Mouse (Mus musculus) midbrain, embryonic 14.5 days (tissue): ENCODE data around the gene Tlr6. TPM values are rescaled to one million over a fixed set of nuclear protein-coding genes. Genes with fewer than 3 reads are reported as not detected.
A peak's percentile ranks its signal among the peaks of the same experiment; 100 is the strongest.

Source experiments
- ATAC-seq: fragments of 200-750 bp; cut with Nextera tagmentation; 2 replicates; pipeline ENCODE4 v1.8.0; 2017; ENCODE audit warnings: moderate number of reproducible peaks, moderate library complexity; ENCODE audit not compliant: low FRiP score, low TSS enrichment
- DNase-seq: peaks from one replicate; pipeline ENCODE4 v3.0.0-alpha.2; 2015
- H3K27ac ChIP-seq: fragments of 300-500 bp; sonication (generic); replicated peaks from 2 replicates; pipeline ENCODE4 v1.5.1; 2014; ENCODE audit warnings: mild to moderate bottlenecking, low read depth, low read length, moderate library complexity
- H3K27me3 ChIP-seq: fragments of 300-500 bp; sonication (generic); 2 replicates; pipeline ENCODE4 v1.6.1; 2014; ENCODE audit warnings: low read length, control low read depth, mixed read lengths; ENCODE audit not compliant: control insufficient read depth, insufficient read depth
- H3K36me3 ChIP-seq: fragments of 300-500 bp; sonication (generic); 2 replicates; pipeline ENCODE4 v1.6.1; 2014; ENCODE audit warnings: low read length, control low read depth; ENCODE audit not compliant: control insufficient read depth, insufficient read depth
- H3K4me1 ChIP-seq: fragments of 300-500 bp; sonication (generic); 2 replicates; pipeline ENCODE4 v1.6.1; 2014; ENCODE audit warnings: mild to moderate bottlenecking, antibody characterized with exemption, low read length, control low read depth; ENCODE audit not compliant: control insufficient read depth, insufficient read depth
- H3K4me2 ChIP-seq: fragments of 300-500 bp; sonication (generic); 2 replicates; pipeline ENCODE4 v1.6.1; 2014; ENCODE audit warnings: mild to moderate bottlenecking, low read length, moderate library complexity
- H3K4me3 ChIP-seq: fragments of 300-500 bp; sonication (generic); replicated peaks from 2 replicates; pipeline ENCODE4 v1.5.1; 2014; ENCODE audit warnings: low read depth, low read length
- H3K9ac ChIP-seq: fragments of 300-500 bp; sonication (generic); replicated peaks from 2 replicates; pipeline ENCODE4 v1.6.1; 2014; ENCODE audit warnings: mild to moderate bottlenecking, low read length, moderate library complexity
- H3K9me3 ChIP-seq: fragments of 300-500 bp; sonication (generic); 2 replicates; pipeline ENCODE4 v1.6.1; 2016; ENCODE audit warnings: low read length, control low read depth, mixed read lengths; ENCODE audit not compliant: control insufficient read depth
- WGBS: fragments of 180-500 bp; shearing (Covaris S2); extraction: QIAGEN DNeasy Blood & Tissue Kit; methylation state at CpG from one replicate; pipeline ENCODE4 v1.1.7; 2014; 5-methylcytosine and 5-hydroxymethylcytosine counted together
- polyA plus RNA-seq: library from polyadenylated mRNA; unstranded; fragments of >200 nt; fragmentation: Nextera tagmentation; extraction: Ambion mirVana; gene quantifications from 2 replicates; pipeline ENCODE4 v1.2.1, GENCODE M21; 2014

Gene Tlr6
- 0.07 and 0.25 TPM in 2 replicates for polyA plus RNA-seq

- no peaks in the 10 kb centered on the region for H3K4me1 ChIP-seq
- no peaks in the 10 kb centered on the region for H3K27me3 ChIP-seq
- no peak within 1 kb of the TSS for H3K4me2 ChIP-seq
- 87% methylated on average over 13 of the region's 13 CpGs for WGBS
- no peaks in the 10 kb centered on the region for H3K36me3 ChIP-seq
- no peaks in the 10 kb centered on the region for H3K9me3 ChIP-seq
- no peak within 1 kb of the TSS for H3K27ac ChIP-seq
- no peak within 1 kb of the TSS for H3K4me3 ChIP-seq
- no peak for DNase-seq
- no peak for ATAC-seq
- H3K9ac ChIP-seq = no peak within 1 kb of the TSS
Observed at GRCm38 (mm10) chr5:64959843-64960230, at the start of gene Tlr6. Gene Tlr6, minus strand, starts transcription at chr5:64960097.

GRCm38 (mm10) chr5:65006011-65006491, 46.2 kb upstream of the Tlr6 start:
- 38% methylated on average over 4 of the region's 4 CpGs for WGBS
- DNase-seq (peak; percentile 65), ATAC-seq (0 out of 2 replicates have a peak, but pooled peaks have one; percentile 44)
- H3K4me2 ChIP-seq = no peak overlapping the region
- H3K36me3 ChIP-seq = no peaks in the 10 kb centered on the region
- no peaks in the 10 kb centered on the region for H3K4me1 ChIP-seq
- no peak overlapping the region for H3K4me3 ChIP-seq
- H3K9ac ChIP-seq = no peak overlapping the region
- no peaks in the 10 kb centered on the region for H3K9me3 ChIP-seq
- H3K27me3 ChIP-seq = no peaks in the 10 kb centered on the region
- H3K27ac ChIP-seq = peak overlapping the region; percentile 32

- Histone ChIP-seq H3K4me1 (no peaks in the 10 kb centered on the region), H3K36me3 (no peaks in the 10 kb centered on the region), H3K4me3 (no peak overlapping the region), H3K9me3 (no peaks in the 10 kb centered on the region), H3K27ac (0 out of 2 replicates have a peak overlapping the region, but pooled peaks have one; percentile 32), H3K9ac (no peak overlapping the region), H3K27me3 (no peaks in the 10 kb centered on the region), H3K4me2 (no peak overlapping the region)
- 92% methylated on average over 4 of the region's 4 CpGs for WGBS
- no peak for ATAC-seq
- no peak for DNase-seq
Observed at GRCm38 (mm10) chr5:65005251-65005650, 45.4 kb upstream of the Tlr6 start.

DNA sequence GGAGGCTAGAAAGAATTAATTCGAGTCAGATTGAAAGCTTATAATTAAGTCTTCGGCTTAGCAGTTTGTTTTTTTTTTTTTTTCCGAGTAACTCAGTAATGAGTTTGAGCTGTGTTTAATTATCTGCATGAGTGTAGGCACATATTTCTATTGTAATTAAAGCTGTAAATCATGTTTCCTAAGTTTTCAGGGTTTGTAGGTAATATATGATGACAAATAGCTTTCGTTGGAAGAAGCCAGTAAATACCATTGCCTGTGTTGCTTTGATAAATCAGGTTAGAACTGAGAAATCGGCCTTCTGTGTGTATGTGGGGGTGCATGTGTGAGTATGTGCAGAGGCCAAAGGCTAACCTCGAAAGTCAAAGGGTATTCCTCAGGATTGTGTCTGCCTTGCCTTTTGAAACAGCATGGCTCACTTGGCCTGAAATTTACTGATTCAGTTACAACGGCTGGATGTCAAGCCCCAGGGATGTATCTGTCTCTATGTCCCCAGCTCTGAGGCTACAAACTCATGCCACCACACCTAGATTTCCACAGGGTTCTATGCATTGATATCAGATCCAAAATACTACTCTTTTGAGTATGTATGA, 44.1 kb upstream of the Tlr6 start:
- H3K27me3 ChIP-seq = no peaks in the 10 kb centered on the region

GRCm38 (mm10) chr5:65002940-65003824, 43.3 kb upstream of the Tlr6 start:
- DNase-seq (peak; percentile 80), ATAC-seq (no peak)
- WGBS = 58% methylated on average over 10 of the region's 10 CpGs
- H3K4me2 ChIP-seq = no peak overlapping the region
- H3K27me3 ChIP-seq = no peaks in the 10 kb centered on the region
- no peak overlapping the region for H3K4me3 ChIP-seq
- H3K27ac ChIP-seq = peak overlapping the region; percentile 45
- H3K9me3 ChIP-seq = no peaks in the 10 kb centered on the region
- no peaks in the 10 kb centered on the region for H3K4me1 ChIP-seq
- no peaks in the 10 kb centered on the region for H3K36me3 ChIP-seq
- no peak overlapping the region for H3K9ac ChIP-seq

More for the DNA sequence above, 44.1 kb upstream of the Tlr6 start:
- Histone ChIP-seq H3K4me2 (no peak overlapping the region), H3K4me1 (no peaks in the 10 kb centered on the region), H3K4me3 (no peak overlapping the region), H3K9me3 (no peaks in the 10 kb centered on the region), H3K36me3 (no peaks in the 10 kb centered on the region), H3K27ac (no peak overlapping the region), H3K9ac (no peak overlapping the region)
- WGBS = 67% methylated on average over 7 of the region's 7 CpGs
- DNase-seq (no peak), ATAC-seq (no peak)

DNA sequence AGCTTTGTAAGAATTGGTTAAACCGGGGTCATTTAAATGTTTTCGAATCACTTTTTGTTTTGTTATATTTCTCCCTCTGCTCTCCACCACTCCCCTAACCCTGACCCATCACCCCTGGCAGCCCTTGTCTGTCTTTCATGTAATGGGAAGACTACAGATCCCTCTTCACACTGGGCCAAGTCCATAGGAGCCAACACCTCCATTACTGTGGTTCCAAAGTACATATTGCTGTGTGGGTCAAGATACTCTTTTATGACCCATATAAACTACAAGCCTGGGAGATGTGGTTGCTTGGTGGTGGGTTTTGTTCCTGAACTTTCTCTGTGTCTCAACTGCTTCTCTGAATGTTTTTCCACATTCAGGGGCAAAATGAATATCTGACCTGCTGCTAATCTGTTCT, 35.5 kb upstream of the Tlr6 start:
- no peak overlapping the region for H3K27ac ChIP-seq
- H3K36me3 ChIP-seq = no peaks in the 10 kb centered on the region
- no peak for DNase-seq
- WGBS = 98% methylated on average over 2 of the region's 2 CpGs
- ATAC-seq = no peak
- H3K4me3 ChIP-seq = no peak overlapping the region
- no peaks in the 10 kb centered on the region for H3K9me3 ChIP-seq
- H3K27me3 ChIP-seq = no peaks in the 10 kb centered on the region
- no peak overlapping the region for H3K4me2 ChIP-seq
- H3K9ac ChIP-seq = no peak overlapping the region
- no peaks in the 10 kb centered on the region for H3K4me1 ChIP-seq

DNA sequence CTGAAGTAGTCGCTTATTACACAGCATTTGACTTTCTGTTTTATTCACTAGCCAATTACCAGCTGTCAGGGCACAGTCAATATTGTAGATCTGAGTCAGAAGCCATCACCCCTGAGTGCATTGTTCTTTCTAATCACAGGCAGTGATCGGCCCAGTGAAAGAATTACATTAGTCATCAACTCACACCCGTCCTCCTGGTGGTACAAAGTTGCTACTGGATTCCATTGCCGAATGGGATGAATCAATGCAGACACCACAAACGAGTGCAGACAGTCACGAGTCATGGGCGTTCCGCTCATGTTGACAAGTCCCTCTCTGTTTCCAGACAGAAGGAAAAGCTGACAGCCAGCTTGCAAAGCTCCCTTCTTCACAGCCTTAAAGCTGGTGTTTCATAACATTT, 32.6 kb upstream of the Tlr6 start:
- peak; percentile 31 for DNase-seq
- Histone ChIP-seq H3K9ac (no peak overlapping the region), H3K27me3 (no peaks in the 10 kb centered on the region), H3K4me2 (no peak overlapping the region), H3K4me1 (no peaks in the 10 kb centered on the region), H3K27ac (no peak overlapping the region), H3K4me3 (no peak overlapping the region), H3K36me3 (no peaks in the 10 kb centered on the region), H3K9me3 (no peaks in the 10 kb centered on the region)
- no peak for ATAC-seq
- WGBS = 39% methylated on average over 8 of the region's 8 CpGs

- H3K27ac ChIP-seq = no peak overlapping the region
- H3K4me2 ChIP-seq = no peak overlapping the region
- ATAC-seq = no peak
- 100% methylated on average over 1 of the region's 1 CpGs for WGBS
- H3K9me3 ChIP-seq = no peaks in the 10 kb centered on the region
- DNase-seq = no peak
- no peaks in the 10 kb centered on the region for H3K27me3 ChIP-seq
- no peak overlapping the region for H3K9ac ChIP-seq
- no peaks in the 10 kb centered on the region for H3K4me1 ChIP-seq
- no peaks in the 10 kb centered on the region for H3K36me3 ChIP-seq
- no peak overlapping the region for H3K4me3 ChIP-seq
Observed at GRCm38 (mm10) chr5:64989940-64990339, 30.0 kb upstream of the Tlr6 start.
